Mouse (Mus musculus) kidney, adult 2 months (tissue): ENCODE results near the gene Atxn3.

ENCODE experiments used
- CTCF ChIP-seq: fragments of 200-500 bp; conservative IDR thresholded peaks from 2 replicates; pipeline ENCODE4 v1.5.1; 2011; ENCODE audit warnings: low read depth, mild to moderate bottlenecking, control low read depth, low read length, moderate library complexity, mixed read lengths; ENCODE audit not compliant: insufficient read depth, insufficient read length
- POLR2A ChIP-seq: fragments of 200-500 bp; IDR thresholded peaks from one replicate; pipeline ENCODE4 v1.6.1; 2011; ENCODE audit warnings: low read depth, low read length, control low read depth

- no peak for TF ChIP-seq CTCF
- no peak for TF ChIP-seq POLR2A
Measured at GRCm38 (mm10) chr12:101947986-101948385, 10.1 kb downstream of the Atxn3 start.
